Mouse (Mus musculus) ES-Bruce4 (cell line): Measurements from ENCODE around the gene Rbm19. TPM values are rescaled to one million over a fixed set of nuclear protein-coding genes. Genes with fewer than 3 reads are reported as not detected.

Source experiments
- H3K27ac ChIP-seq: 2 replicates; pipeline ENCODE4 v1.5.1; 2012; ENCODE audit warnings: low read length, inconsistent platforms; ENCODE audit not compliant: insufficient read depth
- H3K27me3 ChIP-seq: 2 replicates; pipeline ENCODE4 v1.6.1; 2012; ENCODE audit warnings: mild to moderate bottlenecking, low read length, inconsistent platforms; ENCODE audit not compliant: control insufficient read depth, poor library complexity, insufficient read depth, severe bottlenecking
- H3K36me3 ChIP-seq: 2 replicates; pipeline ENCODE4 v1.6.1; 2012; ENCODE audit warnings: inconsistent platforms, mild to moderate bottlenecking, low read length, moderate library complexity; ENCODE audit not compliant: control insufficient read depth, poor library complexity, insufficient read depth, severe bottlenecking
- H3K4me1 ChIP-seq: one replicate; pipeline ENCODE4 v1.8.1; 2011; ENCODE audit warnings: low read length; ENCODE audit not compliant: control insufficient read depth, insufficient read depth
- H3K4me3 ChIP-seq: 2 replicates; pipeline ENCODE4 v1.5.1; 2011; ENCODE audit warnings: low read depth, mild to moderate bottlenecking, low read length
- H3K9ac ChIP-seq: 2 replicates; pipeline ENCODE4 v1.6.1; 2012; ENCODE audit warnings: low read depth, mild to moderate bottlenecking, inconsistent platforms; ENCODE audit not compliant: poor library complexity, severe bottlenecking
- H3K9me3 ChIP-seq: replicated peaks from 2 replicates; pipeline ENCODE4 v1.6.1; 2012; ENCODE audit warnings: mild to moderate bottlenecking, low read length, inconsistent platforms; ENCODE audit not compliant: control insufficient read depth, poor library complexity, insufficient read depth, severe bottlenecking
- CTCF ChIP-seq: IDR thresholded peaks from one replicate; pipeline ENCODE4 v1.8.1; 2011; ENCODE audit warnings: low read depth, low read length
- EP300 ChIP-seq: IDR thresholded peaks from 2 replicates; pipeline ENCODE4 v1.6.1; 2011; ENCODE audit warnings: low read depth, low read length; ENCODE audit not compliant: insufficient read depth
- POLR2A ChIP-seq: IDR thresholded peaks from one replicate; pipeline ENCODE4 v1.8.1; 2011; ENCODE audit warnings: low read length; ENCODE audit not compliant: insufficient read depth
- polyA plus RNA-seq: library from polyadenylated mRNA; stranded (reverse); fragments of >200 nt; gene quantifications from 2 replicates; pipeline ENCODE4 v1.2.4, GENCODE M21; 2011; ENCODE audit warnings: low read depth; ENCODE audit not compliant: missing spikeins, insufficient read depth, insufficient read length

The Rbm19 gene
- polyA plus RNA-seq, 1 experiment = 30.0 TPM

DNA sequence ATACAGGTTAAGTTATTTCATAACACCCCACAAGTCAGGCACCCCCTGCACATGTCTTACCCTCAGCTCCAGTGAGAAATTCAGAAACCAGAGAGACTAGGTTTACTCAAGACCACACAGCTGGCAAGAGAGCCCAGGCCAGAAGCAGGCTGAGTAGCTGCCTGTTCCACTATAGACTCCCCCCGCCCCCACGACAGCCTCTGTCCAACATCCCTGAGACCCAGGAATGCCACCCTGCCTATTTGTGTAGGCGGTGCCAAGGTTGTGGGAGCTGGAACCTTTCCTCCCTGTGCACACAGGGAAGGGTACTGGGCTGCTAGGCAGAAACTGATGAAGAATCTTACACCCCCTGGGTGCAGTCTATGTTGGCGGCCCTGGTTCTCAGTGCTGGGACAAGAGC lies 91.2 kb downstream of the Rbm19 start:
- H3K27me3 ChIP-seq = no peaks in the 10 kb centered on the region
- H3K27ac ChIP-seq = no peak overlapping the region
- no peaks in the 10 kb centered on the region for H3K4me1 ChIP-seq
- no peaks in the 10 kb centered on the region for H3K9me3 ChIP-seq
- no peak for TF ChIP-seq EP300
- TF ChIP-seq CTCF = no peak
- TF ChIP-seq POLR2A = no peak
- no peak overlapping the region for H3K4me3 ChIP-seq
- H3K9ac ChIP-seq = no peak overlapping the region
- no peaks in the 10 kb centered on the region for H3K36me3 ChIP-seq

DNA sequence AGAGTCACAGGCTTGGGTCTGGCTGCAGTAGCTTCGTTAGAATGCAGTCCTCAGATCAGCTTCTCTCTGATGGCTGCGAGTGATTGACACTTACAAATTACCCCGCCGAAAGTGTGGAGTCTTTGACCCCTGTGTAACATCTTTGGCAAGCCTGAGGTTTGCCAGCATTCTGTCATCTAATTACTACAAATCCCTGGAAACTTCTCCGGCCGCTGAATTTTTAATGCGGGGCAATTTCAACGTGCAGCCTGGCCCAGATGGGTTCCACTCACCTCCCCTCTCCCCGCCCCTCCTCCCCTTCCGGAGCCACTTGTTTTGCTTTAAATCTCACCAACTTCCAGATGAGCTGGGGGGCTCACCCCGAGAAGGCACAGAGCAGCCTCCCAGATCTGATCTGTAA lies 94.4 kb downstream of the Rbm19 start:
- no peak for TF ChIP-seq CTCF
- peak overlapping the region; percentile 33 for H3K4me3 ChIP-seq

DNA sequence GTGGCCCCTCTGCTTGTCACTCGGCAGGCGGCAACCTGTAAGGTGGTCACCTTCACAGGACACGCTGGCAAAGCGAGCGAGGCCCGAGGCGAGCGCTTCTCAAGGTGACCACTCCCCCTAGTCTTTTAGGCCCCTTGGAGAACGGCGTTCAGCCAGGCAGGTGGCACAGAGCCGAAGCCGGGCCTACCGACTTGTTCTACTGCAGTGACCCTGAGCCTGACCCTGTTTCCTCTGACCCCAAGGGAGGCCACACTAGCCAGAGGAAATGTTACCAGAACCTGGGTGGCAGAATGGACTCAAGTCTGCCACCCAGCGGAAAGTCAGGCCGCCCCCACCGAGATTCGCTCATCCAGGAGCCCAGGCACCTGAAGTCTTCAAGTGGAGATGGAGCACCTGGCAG lies 94.9 kb downstream of the Rbm19 start:
- H3K9ac ChIP-seq = no peak overlapping the region
- no peaks in the 10 kb centered on the region for H3K9me3 ChIP-seq
- no peaks in the 10 kb centered on the region for H3K36me3 ChIP-seq
- H3K4me3 ChIP-seq = peak overlapping the region; percentile 33
- TF ChIP-seq POLR2A (no peak), CTCF (peak; percentile 59)
- H3K27me3 ChIP-seq = no peaks in the 10 kb centered on the region
- H3K4me1 ChIP-seq = no peaks in the 10 kb centered on the region
- H3K27ac ChIP-seq = no peak overlapping the region

More for the DNA sequence above, 94.4 kb downstream of the Rbm19 start:
- no peaks in the 10 kb centered on the region for H3K4me1 ChIP-seq
- H3K36me3 ChIP-seq = no peaks in the 10 kb centered on the region
- H3K9me3 ChIP-seq = no peaks in the 10 kb centered on the region
- no peak overlapping the region for H3K27ac ChIP-seq
- no peak overlapping the region for H3K9ac ChIP-seq
- H3K27me3 ChIP-seq = no peaks in the 10 kb centered on the region

DNA sequence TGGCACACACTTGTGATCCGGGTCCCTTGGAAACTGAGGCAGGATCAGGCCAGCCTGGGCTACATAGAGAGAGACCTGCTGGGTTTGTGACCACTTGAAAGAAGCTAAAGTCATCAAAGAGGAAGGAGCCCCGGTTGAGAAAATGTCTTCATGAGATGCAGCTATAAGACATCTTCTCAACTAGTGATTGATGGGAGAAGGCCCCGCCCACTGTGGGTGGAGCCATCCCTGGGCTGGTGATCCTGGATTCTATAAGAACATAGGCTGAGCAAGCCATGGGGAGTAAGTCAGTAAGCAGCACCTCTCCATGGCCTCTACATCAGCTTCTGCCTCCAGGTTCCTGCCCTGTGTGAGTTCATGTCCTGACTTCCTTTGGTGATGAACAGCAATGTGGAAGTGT lies 98.2 kb downstream of the Rbm19 start:
- Histone ChIP-seq H3K4me3 (no peak overlapping the region), H3K9ac (no peak overlapping the region), H3K27me3 (no peaks in the 10 kb centered on the region), H3K27ac (no peak overlapping the region), H3K9me3 (no peaks in the 10 kb centered on the region), H3K36me3 (no peaks in the 10 kb centered on the region), H3K4me1 (no peaks in the 10 kb centered on the region)
- no peak for TF ChIP-seq POLR2A
- TF ChIP-seq CTCF = no peak
- no peak for TF ChIP-seq EP300

DNA sequence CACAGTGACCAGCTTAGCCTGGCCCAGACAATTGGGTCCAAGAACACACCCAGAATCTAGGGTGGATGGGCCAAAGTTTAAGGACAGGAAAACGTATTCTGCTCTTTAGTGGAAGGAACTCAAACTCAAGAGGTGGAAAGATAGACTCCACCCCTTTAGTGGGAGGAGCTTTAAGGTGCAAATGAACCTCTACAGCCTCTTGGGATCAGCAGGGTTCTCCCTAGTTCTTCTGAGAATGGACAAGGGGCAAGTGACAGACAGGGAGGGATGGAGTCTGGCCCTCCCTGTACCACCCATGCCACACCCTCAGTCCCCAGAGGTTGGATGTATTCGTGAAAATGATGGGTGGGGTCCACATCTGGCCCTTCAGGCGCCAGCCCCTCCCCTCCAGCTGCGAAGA lies 105.0 kb downstream of the Rbm19 start:
- Histone ChIP-seq H3K36me3 (no peaks in the 10 kb centered on the region), H3K9me3 (no peaks in the 10 kb centered on the region), H3K4me3 (no peak overlapping the region), H3K27me3 (no peaks in the 10 kb centered on the region), H3K4me1 (peaks cover 3% of the 10 kb centered on the region), H3K9ac (no peak overlapping the region), H3K27ac (no peak overlapping the region)
- TF ChIP-seq CTCF (no peak), POLR2A (no peak), EP300 (no peak)

DNA sequence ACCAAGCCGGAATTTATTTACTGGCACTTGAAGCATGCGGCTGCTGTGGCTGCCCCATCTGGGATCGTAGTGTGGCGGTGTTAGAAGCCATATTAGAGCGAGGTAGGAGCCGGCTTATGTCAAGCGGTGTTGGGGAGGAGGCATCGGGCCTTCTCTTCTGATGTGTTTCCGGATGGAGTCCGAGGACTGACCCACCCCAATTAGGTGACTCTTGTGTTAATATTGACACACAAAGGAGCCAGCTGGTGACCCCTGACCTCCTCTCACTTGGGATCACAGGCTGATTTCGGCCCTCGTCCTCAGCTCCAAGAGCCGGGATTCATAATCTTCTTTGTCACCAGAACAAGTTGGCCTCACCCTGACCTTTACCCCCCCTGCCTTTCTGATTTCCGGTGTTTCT lies 109.1 kb downstream of the Rbm19 start:
- no peak for TF ChIP-seq CTCF
- Histone ChIP-seq H3K9me3 (no peaks in the 10 kb centered on the region), H3K4me3 (no peak overlapping the region), H3K36me3 (no peaks in the 10 kb centered on the region), H3K4me1 (peaks cover 3% of the 10 kb centered on the region), H3K27ac (no peak overlapping the region), H3K9ac (no peak overlapping the region), H3K27me3 (no peaks in the 10 kb centered on the region)
